Mouse (Mus musculus): ENCODE measurements around the gene S100pbp.

Gene S100pbp

GRCm38 (mm10) chr4:129190538-129190937 lies 1.0 kb upstream of the S100pbp start:
- no peak for TF ChIP-seq GATA4 (IDR thresholded peaks at IDR 0.05; ENCODE audit: insufficient replicate concordance, low read length)

- TF ChIP-seq GATA4 (IDR thresholded peaks at IDR 0.05; ENCODE audit: insufficient replicate concordance, low read length): no peak
Measured at GRCm38 (mm10) chr4:129188803-129189541, 555 bp downstream of the S100pbp start.

- TF ChIP-seq GATA4 (IDR thresholded peaks at IDR 0.05; ENCODE audit: insufficient replicate concordance, low read length): no peak
Measured at GRCm38 (mm10) chr4:129188041-129188659, 1.4 kb downstream of the S100pbp start.

- TF ChIP-seq GATA4 (IDR thresholded peaks at IDR 0.05; ENCODE audit: insufficient replicate concordance, low read length): no peak
Measured at GRCm38 (mm10) chr4:129179560-129179959, 10.0 kb downstream of the S100pbp start.

- TF ChIP-seq GATA4 (IDR thresholded peaks at IDR 0.05; ENCODE audit: insufficient replicate concordance, low read length): no peak
Measured at GRCm38 (mm10) chr4:129172529-129172928, 17.0 kb downstream of the S100pbp start.

- no peak for TF ChIP-seq GATA4 (IDR thresholded peaks at IDR 0.05; ENCODE audit: insufficient replicate concordance, low read length)
Measured at GRCm38 (mm10) chr4:129161581-129162255, 27.8 kb downstream of the S100pbp start.

- TF ChIP-seq GATA4 (IDR thresholded peaks at IDR 0.05; ENCODE audit: insufficient replicate concordance, low read length): no peak
Measured at GRCm38 (mm10) chr4:129161076-129161475, 28.5 kb downstream of the S100pbp start.

GRCm38 (mm10) chr4:129158549-129158948 lies 31.0 kb downstream of the S100pbp start:
- no peak for TF ChIP-seq GATA4 (IDR thresholded peaks at IDR 0.05; ENCODE audit: insufficient replicate concordance, low read length)

- TF ChIP-seq GATA4 (IDR thresholded peaks at IDR 0.05; ENCODE audit: insufficient replicate concordance, low read length): no peak
Measured at GRCm38 (mm10) chr4:129157541-129157940, 32.0 kb downstream of the S100pbp start.

GRCm38 (mm10) chr4:129151276-129151811 lies 38.2 kb downstream of the S100pbp start:
- no peak for TF ChIP-seq GATA4 (IDR thresholded peaks at IDR 0.05; ENCODE audit: insufficient replicate concordance, low read length)

- TF ChIP-seq GATA4 (IDR thresholded peaks at IDR 0.05; ENCODE audit: insufficient replicate concordance, low read length): no peak
Measured at GRCm38 (mm10) chr4:129149321-129149720, 40.2 kb downstream of the S100pbp start.

- no peak for TF ChIP-seq GATA4 (IDR thresholded peaks at IDR 0.05; ENCODE audit: insufficient replicate concordance, low read length)
Measured at GRCm38 (mm10) chr4:129147552-129148103, 41.9 kb downstream of the S100pbp start.

GRCm38 (mm10) chr4:129146392-129146791 lies 43.1 kb downstream of the S100pbp start:
- TF ChIP-seq GATA4 (IDR thresholded peaks at IDR 0.05; ENCODE audit: insufficient replicate concordance, low read length): no peak

- no peak for TF ChIP-seq GATA4 (IDR thresholded peaks at IDR 0.05; ENCODE audit: insufficient replicate concordance, low read length)
Measured at GRCm38 (mm10) chr4:129145943-129146342, 43.6 kb downstream of the S100pbp start.

- TF ChIP-seq GATA4 (IDR thresholded peaks at IDR 0.05; ENCODE audit: insufficient replicate concordance, low read length): no peak
Measured at GRCm38 (mm10) chr4:129145411-129145810, 44.1 kb downstream of the S100pbp start.
